Mouse (Mus musculus) liver, embryonic 14.5 days (tissue): ENCODE measurements around the gene Cxcl10.

ENCODE experiments used
- CTCF ChIP-seq: IDR thresholded peaks from 2 replicates; pipeline ENCODE4 v1.5.1; 2016; ENCODE audit warnings: antibody characterized with exemption, low read depth, control low read depth
- EP300 ChIP-seq: IDR thresholded peaks from 2 replicates; pipeline ENCODE4 v1.6.1; 2016; ENCODE audit warnings: antibody characterized with exemption, low read depth

- TF ChIP-seq CTCF = no peak
- TF ChIP-seq EP300 = no peak
Measured at GRCm38 (mm10) chr5:92370392-92370791, 21.7 kb upstream of the Cxcl10 start.
